Mouse (Mus musculus): ENCODE results near the gene Ddx23. TPM values are rescaled to one million over a fixed set of nuclear protein-coding genes. Genes with fewer than 3 reads are reported as not detected.

The Ddx23 gene
- total and polyA plus RNA-seq, 3 experiments: 194 to 252 (median 213) TPM

- H3K4me3 ChIP-seq (ENCODE audit: control insufficient read depth in 1 of 2, insufficient read depth in 1 of 2, low read depth in 2 of 2, low read length in 2 of 2): peak overlapping the region; percentile 68 to 72
- no peaks in the 10 kb centered on the region for H3K27me3 ChIP-seq (ENCODE audit: control insufficient read depth in 1 of 2, insufficient read depth in 2 of 2, low read length in 2 of 2)
- H3K9me3 ChIP-seq (replicated peaks; ENCODE audit: insufficient read depth, low read length): no peaks in the 10 kb centered on the region
- H3K27ac ChIP-seq (ENCODE audit: control insufficient read depth, low read depth, low read length): no peak overlapping the region
- DNase-seq (ENCODE audit: low read depth, low spot score): peak; percentile 63
- H3K36me3 ChIP-seq (ENCODE audit: control insufficient read depth in 1 of 2, insufficient read depth in 2 of 2, low read length in 2 of 2): peaks cover 0 to 22% of the 10 kb centered on the region in 2 experiments; a peak in 2 of 4 replicates
- H3K4me1 ChIP-seq (ENCODE audit: control insufficient read depth in 1 of 2, insufficient read depth in 2 of 2, low read length in 2 of 2): peaks cover 15 to 33% of the 10 kb centered on the region in 2 experiments
- peak overlapping the region; percentile 43 for H3K9ac ChIP-seq (ENCODE audit: control insufficient read depth, low read depth, low read length, poor library complexity, severe bottlenecking)
- TF ChIP-seq UBTF (IDR thresholded peaks at IDR 0.05; ENCODE audit: borderline replicate concordance, insufficient read depth, low read depth, low read length) (no peak), NELFE (IDR thresholded peaks at IDR 0.05; ENCODE audit: low read depth, low read length) (no peak), NRF1 (IDR thresholded peaks at IDR 0.05; ENCODE audit: insufficient read depth, low read depth, low read length, poor library complexity, severe bottlenecking) (peak; percentile 59; the same call in 1 of the 2 replicates)
- H3K79me2 ChIP-seq (ENCODE audit: control insufficient read depth, insufficient read depth, low read length, poor library complexity): no peaks in the 10 kb centered on the region
These were observed 13.8 kb upstream of the Ddx23 start for GRCm38 (mm10) chr15:98676471-98676870.

GRCm38 (mm10) chr15:98675634-98676250, 13.0 kb upstream of the Ddx23 start:
- no peak for TF ChIP-seq MYC (IDR thresholded peaks at IDR 0.05; ENCODE audit: low read depth, low read length)
- no peak for TF ChIP-seq NRF1 (IDR thresholded peaks at IDR 0.05; ENCODE audit: insufficient read depth, low read depth, low read length, poor library complexity, severe bottlenecking)
- no peak for TF ChIP-seq ETS1 (IDR thresholded peaks at IDR 0.05; ENCODE audit: low read depth, low read length)
- Histone ChIP-seq H3K9me3 (replicated peaks; ENCODE audit: insufficient read depth, low read length) (no peaks in the 10 kb centered on the region), H3K9ac (ENCODE audit: control insufficient read depth, low read depth, low read length, poor library complexity, severe bottlenecking) (peak overlapping the region; percentile 43; the same call in 1 of the 2 replicates), H3K79me2 (ENCODE audit: control insufficient read depth, insufficient read depth, low read length, poor library complexity) (no peaks in the 10 kb centered on the region), H3K4me1 (ENCODE audit: control insufficient read depth in 1 of 2, insufficient read depth in 2 of 2, low read length in 2 of 2) (peaks cover 7 to 27% of the 10 kb centered on the region in 2 experiments), H3K4me3 (ENCODE audit: control insufficient read depth in 1 of 2, insufficient read depth in 1 of 2, low read depth in 2 of 2, low read length in 2 of 2) (peak overlapping the region in 1 of 2 experiments; percentile 68; a peak in 2 of 4 replicates), H3K27me3 (ENCODE audit: control insufficient read depth in 1 of 2, insufficient read depth in 2 of 2, low read length in 2 of 2) (no peaks in the 10 kb centered on the region), H3K27ac (ENCODE audit: control insufficient read depth, low read depth, low read length) (no peak overlapping the region), H3K36me3 (ENCODE audit: control insufficient read depth in 1 of 2, insufficient read depth in 2 of 2, low read length in 2 of 2) (peaks cover 0 to 14% of the 10 kb centered on the region in 2 experiments; a peak in 2 of 4 replicates)
- DNase-seq (ENCODE audit: low read depth, low spot score): no peak

GRCm38 (mm10) chr15:98674994-98675545, 12.4 kb upstream of the Ddx23 start:
- DNase-seq (ENCODE audit: low read depth, low spot score): no peak
- TF ChIP-seq RCOR1 (IDR thresholded peaks at IDR 0.05; ENCODE audit: low read depth, low read length): no peak
- no peak for TF ChIP-seq POLR2A (IDR thresholded peaks at IDR 0.05; ENCODE audit: control insufficient read depth in 1 of 2, insufficient read depth in 1 of 2, low read depth in 1 of 2, low read length in 2 of 2, poor library complexity in 1 of 2)
- no peak for TF ChIP-seq NELFE (IDR thresholded peaks at IDR 0.05; ENCODE audit: low read depth, low read length)
- TF ChIP-seq EP300 (IDR thresholded peaks at IDR 0.05; ENCODE audit: low read depth in 1 of 2, low read length in 2 of 2): no peak
- TF ChIP-seq POLR2AphosphoS5 (IDR thresholded peaks at IDR 0.05; ENCODE audit: borderline replicate concordance, low read depth, low read length): no peak
- no peak for TF ChIP-seq HCFC1 (IDR thresholded peaks at IDR 0.05; ENCODE audit: low read depth, low read length)
- TF ChIP-seq USF2 (IDR thresholded peaks at IDR 0.05; ENCODE audit: borderline replicate concordance in 1 of 2, insufficient read depth in 1 of 2, low read depth in 1 of 2, low read length in 2 of 2): no peak
- no peak for TF ChIP-seq RAD21 (IDR thresholded peaks at IDR 0.05; ENCODE audit: low read depth, low read length)
- no peak for TF ChIP-seq ZKSCAN1 (IDR thresholded peaks at IDR 0.05; ENCODE audit: low read depth, low read length)
- TF ChIP-seq MYC (IDR thresholded peaks at IDR 0.05; ENCODE audit: low read depth, low read length): no peak
- TF ChIP-seq MYB (IDR thresholded peaks at IDR 0.05; ENCODE audit: low read depth, low read length): no peak
- no peak for TF ChIP-seq CTCF (IDR thresholded peaks at IDR 0.05 in 2 of 3, conservative IDR thresholded peaks at IDR 0.05 in 1 of 3; ENCODE audit: control insufficient read depth in 1 of 3, insufficient read depth in 1 of 3, low read depth in 2 of 3, low read length in 3 of 3, poor library complexity in 1 of 3, severe bottlenecking in 1 of 3)
- no peak for TF ChIP-seq GABPA (IDR thresholded peaks at IDR 0.05; ENCODE audit: low read depth, low read length)
- Histone ChIP-seq H3K4me1 (ENCODE audit: control insufficient read depth in 1 of 2, insufficient read depth in 2 of 2, low read length in 2 of 2) (peaks cover 4 to 27% of the 10 kb centered on the region in 2 experiments), H3K36me3 (ENCODE audit: control insufficient read depth in 1 of 2, insufficient read depth in 2 of 2, low read length in 2 of 2) (peaks cover 0 to 13% of the 10 kb centered on the region in 2 experiments; a peak in 2 of 4 replicates), H3K9ac (ENCODE audit: control insufficient read depth, low read depth, low read length, poor library complexity, severe bottlenecking) (no peak overlapping the region), H3K9me3 (replicated peaks; ENCODE audit: insufficient read depth, low read length) (no peaks in the 10 kb centered on the region), H3K79me2 (ENCODE audit: control insufficient read depth, insufficient read depth, low read length, poor library complexity) (no peaks in the 10 kb centered on the region), H3K4me3 (ENCODE audit: control insufficient read depth in 1 of 2, insufficient read depth in 1 of 2, low read depth in 2 of 2, low read length in 2 of 2) (no peak overlapping the region), H3K27ac (ENCODE audit: control insufficient read depth, low read depth, low read length) (no peak overlapping the region), H3K27me3 (ENCODE audit: control insufficient read depth in 1 of 2, insufficient read depth in 2 of 2, low read length in 2 of 2) (no peaks in the 10 kb centered on the region)

Data from MEL (cell line).